Mouse (Mus musculus) adrenal gland, adult 10 weeks (tissue): Measurements from ENCODE around the gene Gm14412. TPM values are rescaled to one million over a fixed set of nuclear protein-coding genes. Genes with fewer than 3 reads are reported as not detected.

Source experiments
- polyA plus RNA-seq: library from polyadenylated mRNA; stranded (reverse); fragments of 350-450 nt; fragmentation: Illumina TruSeq; extraction: RNeasy Lipid Tissue Mini Kit (QIAGEN cat#74804); gene quantifications from one replicate; pipeline ENCODE4 v1.2.3, GENCODE M21; 2014; ENCODE audit warnings: low read depth, low replicate concordance

Gm14412 gene
- polyA plus RNA-seq = 22.6 TPM

GRCm38 (mm10) chr2:177324257-177324733 is at the start of gene Gm14412:
Gene Gm14412, minus strand, starts transcription at chr2:177324307.

DNA sequence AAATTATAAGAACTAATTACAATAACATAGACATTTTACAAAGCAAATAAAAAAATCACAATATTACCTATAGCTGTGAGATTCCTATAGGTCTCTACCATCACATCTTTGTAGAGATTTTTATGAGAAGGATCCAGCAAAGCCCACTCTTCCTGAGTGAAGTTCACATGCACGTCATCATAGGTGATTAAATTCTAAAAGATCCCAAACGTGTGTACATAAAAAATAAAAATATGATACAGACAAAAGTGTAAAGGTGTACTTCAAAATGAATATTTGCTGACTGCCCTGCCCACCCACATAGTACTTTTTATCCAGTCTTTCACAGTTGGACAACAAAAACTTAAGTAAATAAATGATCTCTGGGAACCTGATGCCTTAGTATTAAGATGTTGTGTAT is 57.2 kb downstream of the Gm14412 start, which contains the start of gene Gm14409:
Gene Gm14409 (minus strand): TSS at position 101 of the 400 bp plus-strand sequence.

Other genes with a start within 250 kb of the Gm14412 start
- gene Gm14401, start 250.0 kb downstream of the Gm14412 start, polyA plus RNA-seq = not detected
- 124 TPM for gene Gm14410, start 117.9 kb downstream of the Gm14412 start, polyA plus RNA-seq
- not detected for gene Gm14409, start 57.3 kb downstream of the Gm14412 start, polyA plus RNA-seq
- gene Gm14418, start 74.0 kb upstream of the Gm14412 start, polyA plus RNA-seq = 28.6 TPM
- 96.9 TPM for gene Zfp970, start 140.4 kb upstream of the Gm14412 start, polyA plus RNA-seq
- 108 TPM for gene Gm14403, start 173.9 kb upstream of the Gm14412 start, polyA plus RNA-seq